Mouse (Mus musculus): Measurements from ENCODE around the gene Apol10a.
"Not testable (repeated sequence)": the region's sequence is repeated elsewhere in the genome, so short reads cannot be mapped to it uniquely, and the experiment has no call there.

The Apol10a gene

DNA sequence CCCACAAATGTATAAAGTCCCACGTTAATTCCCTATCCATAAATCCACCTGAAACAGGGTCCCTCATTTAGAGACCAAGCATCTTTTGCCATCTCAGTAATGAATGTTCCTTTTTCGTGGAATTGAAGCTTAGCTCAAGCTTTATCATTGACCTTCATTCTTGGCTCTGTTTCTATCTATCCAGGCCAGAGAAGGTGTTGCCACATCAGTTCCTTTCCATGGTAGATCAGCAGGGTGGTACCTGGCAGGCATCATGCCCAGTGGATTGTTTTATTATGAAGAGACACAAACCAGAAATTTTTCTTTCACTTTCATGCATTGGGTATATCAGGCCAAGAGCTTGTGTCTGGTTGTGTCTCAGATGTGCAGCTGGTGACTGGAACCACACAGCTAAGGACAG is at the start of gene Apol10a:
Apol10a (plus strand) TSS at position 355 of the 400 bp plus-strand sequence.
- DNase-seq = not testable (repeated sequence)

DNA sequence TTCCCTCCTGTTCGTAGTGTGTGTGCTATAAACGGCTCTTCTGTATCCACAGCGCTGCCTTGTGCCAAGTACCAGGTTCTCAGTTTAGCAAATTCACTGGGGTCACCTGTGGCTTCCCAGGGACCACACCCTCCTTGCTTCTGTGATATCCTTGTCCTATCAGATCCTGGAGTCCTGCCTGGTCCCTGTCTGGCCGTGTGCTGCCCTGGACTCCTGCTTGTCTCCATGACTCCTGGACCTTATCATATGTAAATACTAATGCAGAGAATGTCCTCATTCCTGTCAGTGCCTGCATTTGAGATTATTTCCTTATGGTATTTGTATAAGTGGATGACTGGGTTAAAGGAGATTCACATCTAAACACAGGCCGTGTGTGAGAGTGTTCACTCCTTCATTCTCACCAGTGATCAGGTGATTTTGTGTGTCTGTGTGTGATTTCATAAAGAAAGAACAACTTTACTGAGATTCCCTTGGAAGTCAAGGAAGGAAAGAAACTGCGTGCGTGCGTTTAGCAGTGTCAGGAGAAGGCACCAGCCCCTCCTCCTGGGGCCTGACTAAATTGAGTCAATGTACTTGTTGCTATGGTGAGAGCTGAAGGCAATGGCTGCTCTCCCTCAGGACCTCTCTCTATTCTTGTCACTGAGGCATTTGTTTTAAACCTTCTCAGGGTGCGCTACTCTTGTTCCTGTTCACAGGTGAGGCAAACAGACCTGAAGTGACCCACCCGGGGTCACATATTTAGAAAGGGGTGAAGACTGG is 48.0 kb upstream of the Apol10a start:
- DNase-seq = not testable (repeated sequence)

DNA sequence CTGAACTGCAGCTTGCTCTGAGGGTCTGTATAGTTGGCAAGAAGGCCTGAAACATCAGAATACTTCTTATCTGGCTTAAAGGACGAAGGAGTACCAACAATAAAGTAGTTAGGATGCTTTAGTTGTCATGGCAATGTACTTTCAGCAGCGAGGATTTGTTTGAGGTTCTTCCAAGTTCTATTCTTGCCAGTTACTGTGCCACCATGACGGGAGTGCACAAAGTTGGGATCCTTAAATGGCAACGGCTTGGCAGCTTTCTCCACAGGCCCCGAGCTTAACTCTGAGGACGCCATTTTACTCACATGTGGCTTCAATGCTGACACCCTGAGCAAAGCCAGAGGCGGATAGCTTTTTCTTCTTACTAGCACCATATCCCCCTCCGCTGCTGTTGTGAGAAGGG is 32.1 kb upstream of the Apol10a start:
- not testable (repeated sequence) for DNase-seq

DNA sequence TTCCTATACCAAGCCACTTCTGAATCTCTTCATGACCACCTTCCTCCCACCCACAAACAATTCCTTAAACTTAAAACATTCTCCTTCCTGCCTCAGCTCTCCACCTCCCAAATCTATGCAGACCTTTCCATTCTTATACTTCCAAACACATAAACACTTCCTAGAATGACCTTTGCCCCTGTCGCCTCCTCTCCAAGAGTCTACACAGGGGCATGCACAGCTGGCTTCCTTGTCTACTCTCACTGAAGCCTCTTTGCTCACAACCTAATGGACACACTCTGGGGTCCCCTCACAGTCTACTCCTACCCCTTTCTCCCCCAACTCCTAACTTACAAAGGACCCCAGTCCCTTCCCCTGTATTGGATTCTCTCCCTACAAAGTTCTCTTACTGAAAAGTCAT is 31.2 kb upstream of the Apol10a start:
- DNase-seq = not testable (repeated sequence)

DNA sequence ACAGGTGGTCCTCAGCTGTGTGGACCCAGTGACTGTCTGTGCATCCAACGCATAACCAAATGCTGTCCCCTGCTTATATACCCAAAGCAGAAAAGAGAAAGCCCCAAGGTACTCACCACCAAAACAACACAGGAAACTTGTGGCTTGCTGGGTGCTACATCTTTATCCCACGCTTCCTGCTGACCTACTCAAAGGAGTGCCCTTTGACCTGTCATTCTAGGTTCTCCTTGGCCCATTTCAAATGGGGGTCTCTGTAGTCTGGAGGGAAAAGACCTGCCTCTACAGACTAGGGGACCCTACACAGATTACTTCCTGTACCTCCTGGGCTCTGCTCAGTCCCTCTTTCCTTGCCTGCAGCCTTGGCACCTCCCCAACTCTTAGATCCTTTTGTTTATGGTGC is 29.5 kb upstream of the Apol10a start, which contains the start of gene Apol7b:
Apol7b (minus strand) TSS at position 101 of the 400 bp plus-strand sequence.
- not testable (repeated sequence) for DNase-seq

DNA sequence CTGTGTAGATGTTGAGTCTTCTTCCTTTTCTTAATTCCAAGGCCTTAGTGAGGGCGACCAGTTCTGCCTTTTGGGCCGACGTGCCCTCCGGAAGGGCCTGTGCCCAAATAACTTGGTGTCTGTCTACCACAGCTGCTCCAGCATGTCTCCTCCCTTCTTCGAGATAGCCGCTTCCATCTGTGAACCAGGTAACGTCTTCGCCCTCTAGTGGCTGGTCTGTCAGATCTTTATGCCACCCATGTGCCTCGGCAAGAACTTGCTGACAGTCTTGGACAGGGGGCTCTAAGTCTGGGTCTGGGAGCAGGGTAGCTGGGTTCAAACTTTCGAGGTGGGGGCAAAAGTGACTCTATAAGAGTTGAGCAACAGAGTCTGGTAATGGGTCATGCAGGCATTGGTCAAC is 26.9 kb upstream of the Apol10a start:
- peak; percentile 44 for DNase-seq

DNA sequence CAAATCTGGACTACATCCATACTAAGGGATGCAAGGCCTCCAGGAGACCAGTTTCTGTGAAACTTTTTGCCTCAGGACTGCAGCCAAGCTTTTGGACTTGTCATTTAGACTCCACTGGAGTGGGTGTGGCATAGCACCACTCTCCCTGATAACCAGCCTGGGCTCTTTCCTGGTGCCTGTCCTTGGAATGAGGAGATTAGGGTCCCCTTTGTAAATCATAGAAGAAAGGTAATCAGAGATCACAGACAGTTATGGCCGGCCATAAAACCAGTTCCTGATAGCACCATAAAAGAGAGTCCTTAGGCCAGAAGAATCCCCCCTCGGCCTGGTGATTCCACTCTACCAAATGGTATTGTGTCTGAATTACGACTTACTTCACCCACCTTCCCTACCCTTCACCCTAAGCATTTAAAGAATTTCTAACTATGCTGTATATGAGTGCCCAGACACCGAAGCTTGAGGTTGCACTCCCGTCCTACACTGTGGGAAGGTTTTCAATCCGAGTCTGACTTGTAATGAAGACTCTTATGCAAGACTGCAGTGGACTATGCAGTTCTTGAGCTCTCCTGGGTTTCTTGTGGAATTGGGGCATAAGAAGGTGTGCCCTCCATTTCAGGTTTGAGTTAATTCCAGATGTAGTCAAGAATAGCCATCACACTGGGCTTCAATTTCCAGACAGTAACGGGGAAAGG is 2.0 kb upstream of the Apol10a start:
- DNase-seq = not testable (repeated sequence)

DNA sequence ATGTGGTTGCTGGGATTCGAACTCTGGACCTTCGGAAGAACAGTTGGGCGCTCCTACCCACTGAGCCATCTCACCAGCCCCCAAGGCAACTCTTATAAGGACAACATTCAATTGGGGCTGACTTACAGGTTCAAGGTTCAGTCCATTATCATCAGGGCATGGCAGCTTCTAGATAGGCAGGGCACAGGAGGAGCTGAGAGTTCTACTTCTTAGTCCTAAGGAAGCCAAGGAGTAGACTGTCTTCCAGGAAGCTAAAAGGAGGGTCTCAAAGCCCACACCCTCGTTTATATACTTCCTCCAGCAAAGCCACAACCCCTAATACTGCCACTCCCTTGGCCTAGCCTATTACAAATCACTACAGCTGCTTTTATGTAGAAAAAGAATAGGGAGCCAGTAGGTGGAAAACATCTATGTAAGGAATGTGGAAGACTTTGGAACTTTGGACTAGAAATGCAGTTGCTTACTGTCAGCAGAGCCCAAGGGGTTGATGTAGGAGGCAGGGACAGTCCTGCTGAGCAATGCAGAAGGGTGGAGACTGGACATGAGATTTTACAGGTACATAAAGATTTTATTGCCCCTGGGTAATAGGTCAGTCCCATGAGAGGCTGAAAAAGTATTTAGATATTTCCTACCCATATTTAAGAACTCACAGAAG is 5.4 kb downstream of the Apol10a start:
- no peak for DNase-seq

DNA sequence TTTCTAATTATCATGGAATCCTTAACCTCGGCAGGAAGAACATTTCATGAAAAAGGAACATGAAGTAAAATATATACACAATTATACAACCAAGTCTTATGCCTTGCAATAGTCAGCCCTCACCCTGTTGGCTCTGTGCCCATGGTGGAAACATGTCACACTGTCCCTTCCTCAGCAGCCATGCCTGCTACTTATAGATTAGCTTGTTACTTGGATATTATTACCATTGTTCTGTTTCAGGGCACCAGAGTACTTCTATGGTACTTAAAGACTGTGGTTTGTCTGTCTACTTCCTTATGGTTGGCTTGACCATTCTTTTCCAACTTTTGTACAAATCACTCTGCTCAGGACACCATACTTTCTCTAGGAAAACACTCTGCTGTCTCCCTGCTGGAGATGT is 16.3 kb downstream of the Apol10a start:
- not testable (repeated sequence) for DNase-seq

DNA sequence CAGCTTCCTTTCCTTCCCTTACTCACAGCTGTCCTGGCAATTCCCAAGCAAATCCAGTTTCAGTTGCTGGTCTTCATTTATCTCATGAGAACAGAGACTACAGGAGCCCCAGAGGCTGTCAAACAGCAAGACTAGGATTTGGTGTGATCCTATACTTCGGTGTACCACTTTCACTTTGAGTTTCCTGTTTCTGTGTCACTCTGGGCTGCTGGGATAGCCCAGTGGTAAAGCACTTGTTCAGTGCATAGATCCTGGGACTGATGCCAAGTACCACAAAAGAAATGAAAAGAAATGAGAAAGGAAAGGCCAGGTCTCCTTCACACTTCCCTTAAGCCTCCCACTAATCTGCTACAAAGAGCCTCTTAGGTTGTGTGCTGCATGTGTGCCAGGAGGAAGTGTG is 17.8 kb downstream of the Apol10a start:
- not testable (repeated sequence) for DNase-seq

DNA sequence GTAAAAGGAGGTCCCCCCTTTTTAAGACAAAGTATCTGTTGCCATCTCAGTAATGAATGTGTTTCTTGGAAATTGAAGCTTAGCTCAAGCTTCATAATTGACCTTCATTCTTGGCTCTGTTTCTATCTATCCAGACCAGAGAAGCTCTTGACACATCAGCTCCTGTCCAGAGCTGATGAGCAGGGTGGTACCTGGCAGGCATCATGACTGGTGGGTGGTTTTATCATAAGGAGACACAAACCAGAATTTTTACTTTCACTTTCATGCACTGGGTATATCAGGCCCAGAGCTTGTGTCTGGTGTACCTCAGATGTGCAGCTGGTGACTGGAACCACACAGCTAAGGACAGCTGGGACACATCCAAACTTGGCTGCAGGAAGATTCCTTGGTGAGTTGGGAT is 31.1 kb downstream of the Apol10a start, which contains the start of gene Apol11a:
Apol11a (plus strand) TSS at position 306 of the 400 bp plus-strand sequence.
- not testable (repeated sequence) for DNase-seq

DNA sequence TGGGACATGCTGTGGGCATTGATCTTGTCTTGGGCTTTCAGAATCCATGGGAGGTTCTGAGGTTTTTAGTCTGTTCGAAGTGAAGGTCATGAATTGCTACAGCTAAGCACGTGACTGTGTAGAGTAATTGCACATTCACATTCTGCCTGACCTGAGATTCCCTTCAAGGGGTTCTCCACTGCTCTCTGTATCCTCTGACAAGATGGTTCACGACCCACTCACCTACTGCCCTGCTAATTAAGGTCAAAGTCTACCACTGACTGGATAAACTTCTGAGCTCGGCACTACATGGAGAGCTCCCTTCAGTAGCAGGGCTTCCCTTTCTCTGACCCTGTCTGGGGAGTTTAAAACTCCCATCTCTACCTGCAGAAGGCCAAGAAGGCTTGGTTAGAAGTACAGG is 43.7 kb downstream of the Apol10a start:
- DNase-seq = not testable (repeated sequence)

DNA sequence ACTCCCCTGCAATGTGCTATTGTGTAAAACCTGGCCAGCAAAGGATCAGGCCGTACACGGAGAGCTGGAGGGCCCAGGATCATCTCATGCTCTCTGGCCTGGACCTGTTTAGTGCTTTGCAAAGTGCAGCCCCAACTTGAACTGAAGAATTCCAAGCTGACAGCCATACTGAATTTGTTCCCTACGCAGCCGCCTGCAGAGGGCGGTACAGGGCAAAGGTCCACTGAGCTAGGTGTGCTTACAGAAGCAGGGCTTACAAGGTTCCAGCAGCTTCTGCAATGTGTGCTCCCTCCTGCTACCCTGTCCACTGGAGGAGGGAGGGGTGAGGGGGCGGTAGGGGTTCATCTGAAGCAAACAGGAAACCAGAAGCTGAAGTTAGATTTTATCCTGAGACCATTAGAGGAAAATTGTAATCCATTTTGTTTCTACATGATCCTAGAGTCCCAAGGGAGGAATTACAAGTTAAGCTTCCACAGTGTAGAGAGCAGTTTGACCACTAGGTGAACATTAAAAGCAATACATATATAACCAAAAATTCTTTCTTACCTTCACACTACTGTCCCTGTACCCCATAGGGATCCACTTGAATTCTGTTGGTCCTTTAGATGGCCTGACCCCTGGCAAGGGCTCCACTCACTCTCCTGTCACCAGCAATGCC is 46.5 kb downstream of the Apol10a start:
- DNase-seq = peak; percentile 75

DNA sequence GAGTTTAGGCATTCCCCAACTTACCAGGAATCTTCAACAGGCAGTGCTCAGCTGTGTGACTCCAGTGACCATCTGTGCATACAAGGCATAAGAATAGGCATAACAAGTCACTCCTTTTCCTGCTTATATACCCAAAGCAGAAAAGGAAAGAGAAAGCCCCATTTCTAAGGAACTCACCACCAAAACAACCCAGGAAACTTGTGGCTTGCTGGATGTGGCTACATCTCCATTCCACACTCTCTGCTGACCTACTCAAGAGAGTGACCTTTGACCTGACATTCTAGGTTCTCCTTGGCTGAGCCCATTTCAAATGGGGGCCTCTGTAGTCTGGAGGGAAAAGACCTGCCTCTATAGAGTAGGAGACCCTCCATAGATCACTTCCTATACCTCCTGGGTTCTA is 56.4 kb downstream of the Apol10a start, which contains the start of gene Apol7c:
Apol7c (minus strand) TSS at position 101 of the 400 bp plus-strand sequence.
- no peak for DNase-seq

DNA sequence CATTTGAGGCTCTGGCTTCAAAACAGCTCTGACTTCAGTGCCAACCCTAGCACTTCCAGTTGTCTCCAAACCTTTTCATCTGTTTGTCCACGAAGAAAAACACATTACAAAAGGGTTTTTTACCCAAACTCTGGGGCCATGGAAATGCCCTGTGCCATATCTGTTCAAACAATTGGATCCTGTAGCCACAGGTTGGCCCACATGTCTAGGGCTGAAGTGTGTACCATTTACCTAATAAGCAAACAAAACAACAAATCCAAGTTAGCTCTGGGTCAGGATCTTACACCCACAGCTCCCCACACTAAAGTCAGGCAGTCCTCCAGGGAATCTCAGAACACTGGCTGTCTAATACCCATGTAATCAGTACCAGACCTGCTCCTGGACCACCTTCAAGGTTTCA is 62.4 kb downstream of the Apol10a start:
- DNase-seq = not testable (repeated sequence)
